Mouse (Mus musculus): ENCODE data around the gene Zfp981.
"Not testable (repeated sequence)": the region's sequence is repeated elsewhere in the genome, so short reads cannot be mapped to it uniquely, and the experiment has no call there.

Gene Zfp981

DNA sequence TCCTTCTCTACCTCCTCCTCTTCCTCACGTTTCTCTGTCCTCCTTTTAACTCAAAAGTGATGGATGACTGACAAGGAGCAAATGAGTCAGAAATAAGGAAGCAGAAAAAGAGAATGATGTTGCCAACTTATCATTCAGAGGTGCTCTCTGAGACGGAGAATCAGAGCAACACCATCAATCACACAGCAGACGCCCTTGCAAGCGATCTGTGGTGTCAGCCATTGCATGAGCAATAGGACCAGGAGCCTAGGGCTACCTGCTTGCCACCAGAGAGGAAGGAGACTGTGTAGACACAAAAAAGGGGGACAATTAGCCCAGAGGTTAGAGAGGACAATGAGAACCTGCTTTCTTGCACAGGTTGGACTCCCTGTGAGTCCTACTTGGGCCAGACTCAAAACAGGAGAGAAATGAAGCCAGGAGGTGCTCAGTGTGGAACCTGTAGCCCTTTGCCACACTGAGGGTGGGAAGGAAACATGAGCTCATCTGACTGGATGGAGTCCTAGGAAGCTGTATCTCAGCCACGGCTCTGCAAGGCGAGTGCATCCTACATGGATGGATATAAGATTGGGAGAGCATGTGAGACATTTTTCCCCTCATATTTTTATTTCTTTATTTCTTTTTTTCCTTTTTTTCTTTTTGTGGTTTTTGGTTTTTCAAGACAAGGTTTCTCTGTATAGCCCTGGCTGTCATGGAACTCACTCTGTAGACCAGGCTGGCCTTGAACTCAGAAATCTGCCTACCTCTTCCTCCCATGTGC is 16.5 kb upstream of the Zfp981 start:
- not testable (repeated sequence) for DNase-seq (ENCODE audit: low read depth, low spot score)

DNA sequence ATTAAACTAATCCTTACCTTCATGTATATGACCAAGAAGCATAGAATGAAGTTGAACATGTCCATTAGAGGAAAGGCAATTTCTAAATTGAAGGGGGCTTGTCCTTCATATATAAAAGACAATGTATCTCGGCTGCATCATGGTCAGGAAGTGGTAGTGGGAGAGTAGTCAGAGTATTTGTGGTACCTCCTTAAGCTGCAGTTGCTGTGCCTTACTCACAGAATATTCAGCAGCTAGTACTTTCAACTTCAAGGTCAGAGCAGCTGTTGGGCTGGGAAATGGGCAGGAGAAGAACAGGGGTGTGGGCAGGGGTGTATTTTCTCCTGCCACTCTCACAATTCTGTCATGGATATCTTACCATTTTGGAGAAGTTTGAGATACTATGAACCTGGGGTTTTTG is 15.1 kb upstream of the Zfp981 start:
- not testable (repeated sequence) for DNase-seq (ENCODE audit: low read depth, low spot score)

DNA sequence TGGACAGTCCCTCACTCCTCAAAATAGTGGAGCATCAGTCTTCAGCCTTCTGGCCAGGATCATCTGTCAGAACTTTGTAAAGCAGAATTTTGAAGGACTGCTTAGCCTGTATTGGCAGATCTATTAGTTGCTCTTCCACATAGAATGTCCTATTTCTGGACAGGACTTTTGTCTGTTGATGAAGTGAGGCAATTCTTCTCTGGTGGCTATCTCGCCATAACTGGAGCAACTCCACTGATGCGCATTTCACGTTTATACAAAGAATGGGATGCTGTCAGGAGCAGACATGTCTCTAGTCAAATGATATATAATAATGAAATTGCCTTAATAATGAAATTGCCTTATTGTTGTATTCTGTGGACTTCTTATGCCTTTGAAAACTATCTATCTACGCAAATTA is 12.6 kb upstream of the Zfp981 start:
- not testable (repeated sequence) for DNase-seq (ENCODE audit: low read depth, low spot score)

DNA sequence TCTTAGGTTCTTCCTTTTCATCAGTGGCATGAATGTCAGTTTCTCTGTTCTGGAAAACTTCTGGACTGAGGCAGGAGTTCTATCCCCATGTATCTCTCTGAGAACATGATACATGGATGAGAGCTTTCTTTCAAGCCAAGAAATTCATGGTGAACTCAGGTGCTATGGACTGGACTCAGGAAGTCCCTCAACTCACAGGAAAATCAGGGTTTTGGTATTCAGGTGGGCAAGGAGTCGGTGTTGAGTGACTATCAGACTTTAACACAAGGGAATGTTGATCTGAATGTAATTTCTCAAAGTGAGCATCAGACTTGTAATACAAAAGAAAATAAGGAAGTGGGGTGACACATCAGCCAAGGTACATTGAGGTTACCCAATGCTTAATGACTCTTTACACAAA is 9.8 kb upstream of the Zfp981 start:
- not testable (repeated sequence) for DNase-seq (ENCODE audit: low read depth, low spot score)

DNA sequence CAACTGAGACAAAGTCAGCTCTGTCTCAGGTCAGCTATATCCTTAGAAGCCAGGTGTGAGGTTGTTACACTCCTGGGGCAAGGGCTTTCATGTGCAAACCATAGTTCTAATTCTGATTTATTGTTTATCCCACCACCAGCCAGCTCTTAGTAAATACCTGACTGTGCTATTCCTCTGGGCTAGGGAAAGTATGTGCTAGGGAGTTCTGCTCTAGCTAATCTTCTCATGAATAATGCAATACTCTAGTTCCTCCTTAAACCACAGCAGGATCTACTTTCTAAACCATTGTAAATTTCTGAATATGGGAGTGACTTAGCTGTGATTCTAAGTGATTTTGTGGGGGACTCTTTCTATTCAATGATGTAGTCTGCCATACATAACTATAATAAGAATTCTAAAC is 9.4 kb upstream of the Zfp981 start:
- no peak for DNase-seq (ENCODE audit: low read depth, low spot score)

- no peak for DNase-seq (ENCODE audit: low read depth, low spot score)
Measured at GRCm38 (mm10) chr4:146492851-146493250, 9.0 kb upstream of the Zfp981 start.

DNA sequence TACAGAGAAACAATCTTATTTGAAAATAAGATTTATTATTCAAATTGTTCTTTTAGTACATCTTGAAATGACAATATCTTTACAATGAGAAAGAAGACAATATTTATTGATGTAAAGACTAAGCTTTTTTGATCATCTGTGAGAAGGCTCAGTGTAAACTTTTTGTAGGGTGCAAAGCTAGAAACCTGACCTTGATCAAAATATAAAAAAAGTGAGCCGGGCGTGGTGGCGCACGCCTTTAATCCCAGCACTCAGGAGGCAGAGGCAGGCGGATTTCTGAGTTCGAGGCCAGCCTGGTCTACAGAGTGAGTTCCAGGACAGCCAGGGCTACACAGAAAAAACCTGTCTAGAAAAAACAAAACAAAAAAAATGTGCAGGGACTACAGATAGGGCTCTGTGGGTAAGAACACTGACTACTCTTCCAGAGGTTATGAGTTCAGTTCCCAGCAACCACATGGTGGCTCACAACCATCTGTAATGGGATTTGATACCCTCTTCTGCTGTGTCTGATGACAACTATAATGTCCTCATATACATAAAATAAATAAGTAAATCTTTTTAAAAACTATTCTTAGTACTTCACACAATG is 8.4 kb upstream of the Zfp981 start:
- not testable (repeated sequence) for DNase-seq (ENCODE audit: low read depth, low spot score)

GRCm38 (mm10) chr4:146494980-146495379 is 6.8 kb upstream of the Zfp981 start:
- no peak for DNase-seq (ENCODE audit: low read depth, low spot score)

DNA sequence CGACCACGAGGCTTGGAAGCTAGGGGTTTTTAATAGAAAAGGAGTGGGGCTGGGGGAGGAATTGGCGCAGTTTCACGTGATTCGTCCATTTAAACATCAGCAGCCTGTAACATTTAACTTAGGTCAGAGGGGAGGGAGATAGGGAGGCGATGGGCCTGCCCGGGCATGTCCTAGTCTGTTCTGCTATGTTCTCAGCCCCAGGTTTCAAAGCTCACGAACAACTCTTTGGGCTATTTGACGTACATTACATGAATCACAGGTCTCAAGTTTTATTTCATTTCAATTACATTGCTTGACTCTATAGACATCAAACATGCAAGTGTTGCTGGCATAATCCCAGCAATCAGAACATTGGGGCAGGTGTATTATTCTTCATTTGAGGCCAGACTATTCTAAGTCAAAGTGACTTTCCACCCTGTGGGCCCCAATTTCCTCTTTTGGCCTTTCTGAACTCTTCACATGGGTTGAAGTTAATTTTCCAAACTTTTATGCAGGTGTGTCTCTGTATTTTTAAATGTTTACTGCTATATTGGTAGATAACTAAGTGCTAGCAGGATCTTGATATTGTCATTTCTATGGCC is 4.0 kb upstream of the Zfp981 start:
- DNase-seq (ENCODE audit: low read depth, low spot score): not testable (repeated sequence)

DNA sequence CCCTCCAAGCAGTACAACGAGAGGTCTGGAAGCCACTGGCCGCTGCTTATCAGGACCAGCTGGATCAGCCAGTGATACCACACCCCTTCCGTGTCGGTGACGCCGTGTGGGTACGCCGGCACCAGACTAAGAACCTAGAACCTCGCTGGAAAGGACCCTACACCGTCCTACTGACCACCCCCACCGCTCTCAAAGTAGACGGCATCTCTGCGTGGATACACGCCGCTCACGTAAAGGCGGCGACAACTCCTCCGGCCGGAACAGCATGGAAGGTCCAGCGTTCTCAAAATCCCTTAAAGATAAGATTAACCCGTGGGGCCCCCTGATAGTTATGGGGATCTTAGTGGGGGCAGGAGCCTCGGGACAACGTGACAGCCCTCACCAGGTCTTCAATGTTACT is 7.2 kb downstream of the Zfp981 start:
- DNase-seq (ENCODE audit: low read depth, low spot score): not testable (repeated sequence)

- not testable (repeated sequence) for DNase-seq (ENCODE audit: low read depth, low spot score)
Measured at GRCm38 (mm10) chr4:146511871-146512270, 10.0 kb downstream of the Zfp981 start.

DNA sequence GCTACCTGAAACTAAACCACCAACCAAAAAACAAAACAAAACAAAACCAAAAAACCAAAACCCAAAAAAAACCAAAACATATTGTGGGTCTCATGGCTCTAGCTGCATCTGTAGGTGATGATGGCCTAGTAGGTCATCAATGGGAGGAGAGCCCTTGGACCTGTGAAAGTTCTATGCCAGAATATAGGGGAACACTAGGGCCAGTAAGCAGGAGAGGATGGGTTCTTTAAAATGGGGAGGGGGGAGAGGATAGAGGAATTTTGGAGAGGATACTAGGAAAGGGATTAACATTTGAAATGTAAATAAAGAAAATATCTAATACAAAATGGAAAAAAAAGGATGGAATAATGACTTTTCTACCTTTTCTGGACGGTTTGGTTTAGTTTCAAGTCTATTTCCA is 14.6 kb downstream of the Zfp981 start:
- DNase-seq (ENCODE audit: low read depth, low spot score): no peak

DNA sequence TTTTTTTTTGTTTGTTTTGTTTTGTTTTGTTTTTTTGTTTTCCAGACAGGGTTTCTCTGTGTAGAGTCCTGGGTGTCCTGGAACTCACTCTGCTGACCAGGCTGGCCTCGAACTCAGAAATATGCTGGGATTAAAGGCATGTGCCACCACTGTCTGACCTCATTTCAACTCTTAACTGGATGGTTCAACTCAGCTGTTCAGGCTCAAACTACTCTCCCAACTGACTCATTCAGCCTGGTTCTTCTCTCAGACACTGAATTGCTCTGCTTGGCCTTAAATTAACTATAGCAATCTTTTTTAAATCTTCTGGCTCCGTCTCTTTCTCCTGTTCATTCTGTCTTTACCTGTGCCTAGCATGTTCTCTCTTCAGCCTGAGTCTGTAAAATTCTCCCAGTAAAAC is 15.3 kb downstream of the Zfp981 start:
- DNase-seq (ENCODE audit: low read depth, low spot score): not testable (repeated sequence)

GRCm38 (mm10) chr4:146520723-146521122 is 18.9 kb downstream of the Zfp981 start:
- DNase-seq (ENCODE audit: low read depth, low spot score): no peak

DNA sequence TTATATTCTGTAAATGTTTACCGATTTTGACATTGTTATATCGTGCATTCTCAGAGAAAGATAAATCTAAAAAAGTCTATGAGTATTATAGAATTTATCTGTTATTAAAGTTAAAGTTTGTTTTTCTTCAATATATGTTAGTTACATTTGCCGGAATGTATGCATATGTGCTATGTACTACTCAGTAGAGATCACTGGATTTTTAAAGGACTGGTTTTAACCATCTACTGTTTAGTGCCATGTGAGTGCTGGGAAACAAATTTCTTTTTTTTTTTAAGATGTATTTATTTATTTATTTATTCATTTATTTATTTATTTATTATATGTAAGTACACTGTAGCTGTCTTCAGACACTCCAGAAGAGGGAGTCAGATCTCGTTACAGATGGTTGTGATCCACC is 32.7 kb downstream of the Zfp981 start:
- no peak for DNase-seq (ENCODE audit: low read depth, low spot score)

- DNase-seq (ENCODE audit: low read depth, low spot score): no peak
Measured at GRCm38 (mm10) chr4:146535883-146536282, 34.1 kb downstream of the Zfp981 start.

DNA sequence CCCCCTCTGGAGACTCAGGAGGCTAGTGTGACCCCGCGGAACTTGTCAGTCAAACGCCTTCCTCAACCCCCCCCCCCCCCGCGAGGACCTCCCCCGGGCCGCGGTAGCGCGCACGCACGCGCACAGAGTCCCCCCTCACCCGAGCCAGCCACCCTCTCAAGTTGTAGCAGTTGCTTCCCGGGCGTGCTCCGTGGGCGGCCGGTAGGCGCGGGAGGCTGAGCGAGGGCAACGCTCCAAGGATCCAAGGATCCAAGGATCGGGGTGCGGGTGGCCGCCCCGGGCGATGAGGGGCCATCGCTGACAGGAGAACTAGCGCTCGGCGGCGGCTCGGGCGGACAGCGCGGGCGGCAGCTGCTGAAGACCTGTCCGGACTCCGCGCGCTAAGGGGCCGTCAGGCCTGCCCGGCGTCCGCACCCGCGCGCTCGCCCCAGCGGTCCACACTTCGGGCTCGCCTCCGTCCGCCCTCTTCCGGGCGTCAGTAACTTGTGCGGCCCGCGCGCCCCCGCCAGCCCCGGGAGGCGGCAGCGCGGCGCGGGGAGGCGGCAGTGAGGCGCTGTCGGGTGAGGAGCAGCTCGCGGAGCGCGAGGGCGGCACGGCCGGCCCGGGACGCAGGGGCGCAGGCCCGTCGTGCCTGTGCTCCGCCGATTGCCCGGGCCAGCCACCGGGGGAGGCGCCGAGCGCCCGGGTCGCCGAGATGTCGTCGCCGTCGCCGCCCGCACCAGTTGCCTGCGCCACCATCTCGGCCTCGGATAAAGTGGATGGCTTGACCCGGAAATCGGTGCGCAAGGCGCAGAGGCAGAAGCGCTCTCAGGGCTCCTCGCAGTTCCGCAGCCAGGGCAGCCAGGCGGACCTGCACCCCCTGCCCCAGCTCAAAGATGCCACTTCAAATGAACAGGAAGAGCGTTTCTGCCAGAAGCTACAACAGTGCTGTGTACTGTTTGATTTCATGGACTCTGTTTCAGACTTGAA is 78.4 kb downstream of the Zfp981 start:
- DNase-seq (ENCODE audit: low read depth, low spot score): not testable (repeated sequence)
